Mouse (Mus musculus): ENCODE data around the gene Snx30. TPM values are rescaled to one million over a fixed set of nuclear protein-coding genes. Genes with fewer than 3 reads are reported as not detected.

Snx30 gene
- total RNA-seq, 1 experiment: 19.8 TPM

DNA sequence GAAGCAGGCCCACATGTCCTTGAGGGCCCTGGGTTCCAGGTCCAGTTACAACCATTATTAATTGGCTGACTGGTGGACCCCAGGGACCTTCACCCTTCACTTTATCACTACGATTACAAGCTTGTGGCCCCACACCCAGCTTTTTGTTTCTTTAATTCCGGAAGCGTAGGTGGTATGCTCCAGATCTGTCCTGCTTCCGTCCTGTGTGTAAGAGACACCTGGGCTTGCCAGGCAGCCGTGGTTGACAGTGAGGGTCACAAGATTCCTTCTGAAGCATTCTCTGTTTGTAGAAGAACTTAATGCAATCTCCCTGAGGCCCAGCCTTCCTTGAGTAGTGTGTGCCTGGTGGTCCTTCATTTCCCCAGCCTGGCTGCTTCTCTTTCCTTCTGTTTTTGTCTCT is 19.2 kb downstream of the Snx30 start:
- no peak for DNase-seq (ENCODE audit: low read depth, low spot score)
- H3K4me3 ChIP-seq (ENCODE audit: insufficient read depth in 1 of 2, low read depth in 1 of 2, low read length in 2 of 2, poor library complexity in 1 of 2, severe bottlenecking in 1 of 2): no peak overlapping the region
- no peak overlapping the region for H3K27ac ChIP-seq (ENCODE audit: insufficient read depth, low read depth, low read length, poor library complexity, severe bottlenecking)
- H3K9ac ChIP-seq (ENCODE audit: insufficient read depth, low read depth, low read length, poor library complexity, severe bottlenecking): no peak overlapping the region
- H3K36me3 ChIP-seq (ENCODE audit: control insufficient read depth, insufficient read depth, low read length, poor library complexity, severe bottlenecking): peaks cover 4% of the 10 kb centered on the region; the same call in 1 of the 2 replicates
- in situ Hi-C loops (cut with MboI; ENCODE audit: low sequenced_read_pairs in 2 of 2, unreplicated experiment in 2 of 2): no loop called here
- peaks cover 0 to 6% of the 10 kb centered on the region in 2 experiments; a peak in 1 of 4 replicates for H3K4me1 ChIP-seq (ENCODE audit: control insufficient read depth in 2 of 2, insufficient read depth in 2 of 2, low read length in 2 of 2, poor library complexity in 1 of 2)
- TF ChIP-seq MAFK (IDR thresholded peaks at IDR 0.05; ENCODE audit: insufficient read depth, low read depth, low read length) (no peak), ZC3H11A (IDR thresholded peaks at IDR 0.05; ENCODE audit: borderline replicate concordance, low read depth, low read length) (no peak), ZNF384 (IDR thresholded peaks at IDR 0.05; ENCODE audit: low read depth, low read length) (no peak), CHD2 (IDR thresholded peaks at IDR 0.05; ENCODE audit: low read depth, low read length) (no peak), HCFC1 (IDR thresholded peaks at IDR 0.05; ENCODE audit: borderline replicate concordance, insufficient read depth, low read length) (no peak)
- no peaks in the 10 kb centered on the region for H3K9me3 ChIP-seq (ENCODE audit: control insufficient read depth, insufficient read depth, low read depth, low read length)

DNA sequence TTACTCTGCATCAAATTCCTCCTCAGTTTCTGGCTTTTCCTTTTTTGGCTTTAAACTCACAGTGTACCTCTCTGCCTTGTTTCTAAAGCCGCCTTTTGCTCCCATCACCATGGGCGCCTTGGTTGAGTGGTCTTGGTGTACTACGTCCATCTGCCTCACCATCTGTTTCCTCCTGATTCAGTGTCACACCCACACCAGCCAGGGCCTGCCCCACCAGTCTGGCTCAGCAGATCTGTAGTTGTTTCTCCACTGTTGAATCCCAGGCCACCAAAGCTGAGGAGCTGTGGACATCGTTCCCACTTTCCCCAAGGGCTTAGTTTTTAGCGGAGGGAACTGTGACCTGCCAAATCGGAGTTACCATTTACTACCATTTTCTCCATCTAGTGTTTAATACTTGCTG is 20.0 kb downstream of the Snx30 start:
- Histone ChIP-seq H3K9me3 (ENCODE audit: control insufficient read depth, insufficient read depth, low read depth, low read length) (no peaks in the 10 kb centered on the region), H3K9ac (ENCODE audit: insufficient read depth, low read depth, low read length, poor library complexity, severe bottlenecking) (no peak overlapping the region), H3K4me1 (ENCODE audit: control insufficient read depth in 2 of 2, insufficient read depth in 2 of 2, low read length in 2 of 2, poor library complexity in 1 of 2) (peaks cover 0 to 6% of the 10 kb centered on the region in 2 experiments; a peak in 1 of 4 replicates), H3K27ac (ENCODE audit: insufficient read depth, low read depth, low read length, poor library complexity, severe bottlenecking) (no peak overlapping the region), H3K4me3 (ENCODE audit: insufficient read depth in 1 of 2, low read depth in 1 of 2, low read length in 2 of 2, poor library complexity in 1 of 2, severe bottlenecking in 1 of 2) (no peak overlapping the region), H3K36me3 (ENCODE audit: control insufficient read depth, insufficient read depth, low read length, poor library complexity, severe bottlenecking) (peaks cover 4% of the 10 kb centered on the region; the same call in 1 of the 2 replicates)
- in situ Hi-C loops (cut with MboI; ENCODE audit: low sequenced_read_pairs in 2 of 2, unreplicated experiment in 2 of 2): no loop called here
- TF ChIP-seq CHD2 (IDR thresholded peaks at IDR 0.05; ENCODE audit: low read depth, low read length): no peak
- TF ChIP-seq ZNF384 (IDR thresholded peaks at IDR 0.05; ENCODE audit: low read depth, low read length): no peak
- TF ChIP-seq ZC3H11A (IDR thresholded peaks at IDR 0.05; ENCODE audit: borderline replicate concordance, low read depth, low read length): no peak
- TF ChIP-seq MAFK (IDR thresholded peaks at IDR 0.05; ENCODE audit: insufficient read depth, low read depth, low read length): no peak
- TF ChIP-seq HCFC1 (IDR thresholded peaks at IDR 0.05; ENCODE audit: borderline replicate concordance, insufficient read depth, low read length): no peak
- no peak for DNase-seq (ENCODE audit: low read depth, low spot score)

DNA sequence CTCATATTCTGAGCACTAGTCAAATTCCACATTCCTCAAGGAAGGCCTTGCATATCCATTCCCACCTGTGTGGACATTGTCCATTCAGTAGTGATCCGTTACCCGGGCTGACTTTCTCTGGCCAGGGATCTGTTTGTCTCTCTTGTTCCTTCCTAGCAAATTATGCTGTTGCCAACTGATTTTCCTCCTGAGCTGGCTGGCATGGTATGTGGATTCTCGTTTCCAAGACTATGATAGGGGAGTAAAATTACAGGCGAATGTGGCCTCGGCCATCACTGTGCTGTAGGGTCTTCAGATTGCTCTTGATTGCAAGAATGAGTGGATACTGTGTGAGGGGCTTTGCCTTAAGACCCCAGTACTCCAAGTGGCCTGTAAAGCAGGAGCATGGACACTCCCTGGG is 20.7 kb downstream of the Snx30 start:
- no peak for TF ChIP-seq MAFK (IDR thresholded peaks at IDR 0.05; ENCODE audit: insufficient read depth, low read depth, low read length)
- no peak for TF ChIP-seq ZNF384 (IDR thresholded peaks at IDR 0.05; ENCODE audit: low read depth, low read length)
- TF ChIP-seq HCFC1 (IDR thresholded peaks at IDR 0.05; ENCODE audit: borderline replicate concordance, insufficient read depth, low read length): no peak
- TF ChIP-seq CHD2 (IDR thresholded peaks at IDR 0.05; ENCODE audit: low read depth, low read length): no peak
- TF ChIP-seq ZC3H11A (IDR thresholded peaks at IDR 0.05; ENCODE audit: borderline replicate concordance, low read depth, low read length): no peak

DNA sequence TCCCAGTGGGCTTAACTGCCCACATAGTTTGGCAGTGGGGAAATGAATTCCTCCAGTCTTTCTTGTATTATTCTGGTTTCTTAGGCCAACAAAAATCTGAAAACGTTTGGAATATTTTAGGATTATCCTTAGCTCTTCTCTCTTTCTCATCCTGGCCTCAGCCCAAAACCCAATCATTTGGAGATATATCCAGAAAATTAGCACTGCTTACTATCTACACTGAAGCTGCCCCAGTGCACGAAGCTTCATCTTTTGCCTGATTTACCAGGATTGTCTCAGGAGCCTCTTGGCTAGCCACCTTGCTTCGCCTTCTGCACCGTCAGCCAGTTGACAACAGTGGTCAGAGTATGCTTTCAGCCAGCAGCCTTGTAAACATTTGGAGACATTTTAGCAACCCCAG is 23.4 kb downstream of the Snx30 start:
- TF ChIP-seq ZC3H11A (IDR thresholded peaks at IDR 0.05; ENCODE audit: borderline replicate concordance, low read depth, low read length) (no peak), MAFK (IDR thresholded peaks at IDR 0.05; ENCODE audit: insufficient read depth, low read depth, low read length) (no peak), CHD2 (IDR thresholded peaks at IDR 0.05; ENCODE audit: low read depth, low read length) (no peak), HCFC1 (IDR thresholded peaks at IDR 0.05; ENCODE audit: borderline replicate concordance, insufficient read depth, low read length) (no peak), ZNF384 (IDR thresholded peaks at IDR 0.05; ENCODE audit: low read depth, low read length) (no peak)
- H3K9me3 ChIP-seq (ENCODE audit: control insufficient read depth, insufficient read depth, low read depth, low read length): no peaks in the 10 kb centered on the region
- no peak overlapping the region for H3K9ac ChIP-seq (ENCODE audit: insufficient read depth, low read depth, low read length, poor library complexity, severe bottlenecking)
- peaks cover 0 to under 1% of the 10 kb centered on the region in 2 experiments; a peak in 1 of 4 replicates for H3K4me1 ChIP-seq (ENCODE audit: control insufficient read depth in 2 of 2, insufficient read depth in 2 of 2, low read length in 2 of 2, poor library complexity in 1 of 2)
- no peak overlapping the region for H3K4me3 ChIP-seq (ENCODE audit: insufficient read depth in 1 of 2, low read depth in 1 of 2, low read length in 2 of 2, poor library complexity in 1 of 2, severe bottlenecking in 1 of 2)
- in situ Hi-C loops (cut with MboI; ENCODE audit: low sequenced_read_pairs in 2 of 2, unreplicated experiment in 2 of 2): no loop called here
- no peak overlapping the region for H3K27ac ChIP-seq (ENCODE audit: insufficient read depth, low read depth, low read length, poor library complexity, severe bottlenecking)
- DNase-seq (ENCODE audit: low read depth, low spot score): no peak
- H3K36me3 ChIP-seq (ENCODE audit: control insufficient read depth, insufficient read depth, low read length, poor library complexity, severe bottlenecking): peaks cover 4% of the 10 kb centered on the region; the same call in 1 of the 2 replicates

More for the DNA sequence above, 20.7 kb downstream of the Snx30 start:
- Histone ChIP-seq H3K4me1 (ENCODE audit: control insufficient read depth in 2 of 2, insufficient read depth in 2 of 2, low read length in 2 of 2, poor library complexity in 1 of 2) (peaks cover 0 to 6% of the 10 kb centered on the region in 2 experiments; a peak in 1 of 4 replicates), H3K9me3 (ENCODE audit: control insufficient read depth, insufficient read depth, low read depth, low read length) (no peaks in the 10 kb centered on the region), H3K9ac (ENCODE audit: insufficient read depth, low read depth, low read length, poor library complexity, severe bottlenecking) (no peak overlapping the region), H3K27ac (ENCODE audit: insufficient read depth, low read depth, low read length, poor library complexity, severe bottlenecking) (no peak overlapping the region), H3K4me3 (ENCODE audit: insufficient read depth in 1 of 2, low read depth in 1 of 2, low read length in 2 of 2, poor library complexity in 1 of 2, severe bottlenecking in 1 of 2) (no peak overlapping the region), H3K36me3 (ENCODE audit: control insufficient read depth, insufficient read depth, low read length, poor library complexity, severe bottlenecking) (peaks cover 4% of the 10 kb centered on the region; the same call in 1 of the 2 replicates)
- in situ Hi-C loops (cut with MboI; ENCODE audit: low sequenced_read_pairs in 2 of 2, unreplicated experiment in 2 of 2): no loop called here
- no peak for DNase-seq (ENCODE audit: low read depth, low spot score)
